Mouse (Mus musculus) myocyte (in vitro differentiated cells): ENCODE results near the gene Gm5890. TPM values are rescaled to one million over a fixed set of nuclear protein-coding genes. Genes with fewer than 3 reads are reported as not detected.
"Not testable (repeated sequence)": the region's sequence is repeated elsewhere in the genome, so short reads cannot be mapped to it uniquely, and the experiment has no call there.

Experiments
- H3K27me3 ChIP-seq: one replicate; pipeline ENCODE4 v1.6.1; 2011; ENCODE audit not compliant: control insufficient read depth, insufficient read depth, insufficient read length
- H3K36me3 ChIP-seq: one replicate; pipeline ENCODE4 v1.6.1; 2011; ENCODE audit not compliant: control insufficient read depth, insufficient read depth
- H3K4me2 ChIP-seq: one replicate; pipeline ENCODE4 v1.6.1; 2011; ENCODE audit warnings: low read depth, control low read depth
- H3K4me3 ChIP-seq: one replicate; pipeline ENCODE4 v1.5.1; 2011; ENCODE audit warnings: mild to moderate bottlenecking, control low read depth, moderate library complexity
- H3K79me2 ChIP-seq: one replicate; pipeline ENCODE4 v1.6.1; 2011; ENCODE audit not compliant: control insufficient read depth, insufficient read depth
- H3ac ChIP-seq: one replicate; pipeline ENCODE4 v1.6.1; 2011; ENCODE audit not compliant: control insufficient read depth, insufficient read length
- polyA plus RNA-seq: library from polyadenylated mRNA; unstranded; fragments of >200 nt; fragmentation: generic; extraction: Trizol; gene quantifications from one replicate; pipeline ENCODE4 v1.2.1, GENCODE M21; 2012; ENCODE audit warnings: missing spikeins

Gene Gm5890
- polyA plus RNA-seq: not detected

DNA sequence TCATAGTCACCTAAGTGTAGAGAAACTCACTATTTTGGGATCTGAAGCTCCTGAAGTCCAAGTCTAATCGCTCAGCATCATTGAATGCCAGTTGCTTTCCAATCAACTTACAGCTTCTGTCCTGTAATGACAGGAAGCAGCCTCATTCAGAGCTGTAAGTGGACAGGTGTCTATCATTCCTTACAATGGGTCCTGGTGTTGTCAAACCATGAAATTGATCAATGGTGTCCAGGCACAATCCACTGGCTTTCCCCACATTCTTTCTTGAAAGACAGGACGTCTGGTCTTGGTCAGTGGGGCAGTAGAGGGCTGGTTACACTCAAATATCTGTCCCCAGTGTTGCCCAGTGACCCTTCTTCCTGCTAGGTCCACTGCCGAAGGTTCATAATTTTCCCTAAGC is at the start of gene Gm5890:
Gene Gm5890, minus strand, starts transcription at position 101 of the 400 bp plus-strand sequence.
- not testable (repeated sequence) for H3K79me2 ChIP-seq, H3K27me3 ChIP-seq, H3K4me2 ChIP-seq, H3K4me3 ChIP-seq, H3K36me3 ChIP-seq, H3ac ChIP-seq

DNA sequence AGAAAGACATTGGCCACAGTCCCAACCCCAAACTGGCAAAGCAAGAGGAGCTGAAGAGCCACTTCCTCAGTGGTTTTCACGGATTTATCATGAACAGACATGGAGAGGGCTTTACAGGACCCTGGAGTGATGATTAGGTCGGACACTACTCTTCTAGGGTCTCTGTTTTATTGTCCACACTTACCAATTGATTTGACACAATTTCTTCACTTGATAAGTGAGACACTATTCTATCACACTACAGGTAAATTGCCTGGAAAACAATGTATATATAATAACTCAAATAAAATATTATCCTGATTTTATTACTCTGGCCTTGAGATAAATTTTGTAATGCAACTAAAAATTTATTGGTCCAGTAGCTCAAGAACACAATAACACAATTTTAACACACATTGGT is 28.9 kb downstream of the Gm5890 start, which contains the start of gene Gm4498:
Gene Gm4498, minus strand, starts transcription at position 101 of the 400 bp plus-strand sequence.
- H3ac ChIP-seq, H3K36me3 ChIP-seq, H3K4me2 ChIP-seq, H3K27me3 ChIP-seq, H3K79me2 ChIP-seq, H3K4me3 ChIP-seq: not testable (repeated sequence)

Other genes with a start within 250 kb of the Gm5890 start
- gene Vmn1r91, start 163.2 kb downstream of the Gm5890 start, polyA plus RNA-seq: not detected
- not detected for gene Gm16442, start 140.3 kb downstream of the Gm5890 start, polyA plus RNA-seq
- gene Vmn1r93, start 123.7 kb downstream of the Gm5890 start, polyA plus RNA-seq: not detected
- not detected for gene Vmn1r94, start 94.5 kb downstream of the Gm5890 start, polyA plus RNA-seq
- not detected for gene Vmn1r95, start 69.1 kb downstream of the Gm5890 start, polyA plus RNA-seq
- gene Gm6164, start 57.2 kb downstream of the Gm5890 start, polyA plus RNA-seq: not detected
- not detected for gene Gm4498, start 29.0 kb downstream of the Gm5890 start, polyA plus RNA-seq
- not detected for gene Gm4133, start 71.2 kb upstream of the Gm5890 start, polyA plus RNA-seq
- not detected for gene Gm5728, start 112.6 kb upstream of the Gm5890 start, polyA plus RNA-seq
- not detected for gene Vmn1r100, start 155.1 kb upstream of the Gm5890 start, polyA plus RNA-seq
- not detected for gene Vmn1r101, start 179.8 kb upstream of the Gm5890 start, polyA plus RNA-seq
- gene Gm10670, start 212.1 kb upstream of the Gm5890 start, polyA plus RNA-seq: not detected
- gene Vmn1r103, start 247.7 kb upstream of the Gm5890 start, polyA plus RNA-seq: not detected